In the genomic region with DNA sequence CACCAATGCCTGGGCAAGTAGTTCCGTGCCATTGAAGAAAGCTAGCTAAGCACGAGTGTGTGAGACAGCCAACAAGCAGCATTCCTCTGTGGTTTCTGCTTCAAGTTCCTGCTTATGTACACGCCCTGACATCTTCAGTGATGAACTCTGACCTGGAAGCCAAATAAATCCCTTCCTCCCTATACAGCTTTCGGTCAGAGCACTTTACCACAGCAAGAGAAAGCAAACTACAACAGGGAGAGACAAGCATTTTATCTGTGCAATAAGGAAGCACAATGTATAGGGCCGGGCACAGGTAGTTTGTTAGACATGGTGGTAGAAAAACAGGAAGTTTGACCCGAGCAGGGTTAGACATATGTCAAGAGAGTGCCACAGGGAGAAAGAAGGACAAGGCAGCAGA, we compare ENCODE assay signal across 19 mouse cellular contexts. TPM values are rescaled to one million over a fixed set of nuclear protein-coding genes. Genes with fewer than 3 reads are reported as not detected.
DNase-seq lines count a peak whose midpoint lies in the region; ATAC-seq and TF ChIP-seq lines count a peak whose summit lies in the region.
"Had no signal": no experiment of that assay in that cellular context is flagged by ENCODE, and none has a peak within 500 bp of the region (broad histone marks: within the 10 kb centered on the region; RNA-seq: fewer than 3 reads in every experiment).

No protein-coding gene starts in this region.

- H3K27ac ChIP-seq in liver, postnatal 0 days (ENCODE audit: low read depth): 0 out of 2 replicates have a peak overlapping the region, but pooled peaks have one; percentile 18
- no peak overlapping the region for H3K27ac ChIP-seq in liver, embryonic 11.5 days (ENCODE audit: low read depth, low read length)
- no peak overlapping the region for H3K27ac ChIP-seq in cerebellum, adult 2 months (ENCODE audit: insufficient read depth, low read length)
- H3K27ac ChIP-seq: embryonic facial prominence, embryonic 13.5 days; forebrain, embryonic 12.5 days; heart, embryonic 15.5 days; hindbrain, postnatal 0 days; layer of hippocampus, adult 2 months; neural tube, embryonic 13.5 days had no signal

- no peak for TF ChIP-seq EP300 in liver, postnatal 0 days (IDR thresholded peaks at IDR 0.05; ENCODE audit: low read depth)

- H3K9ac ChIP-seq in liver, postnatal 0 days (replicated peaks): no peak overlapping the region
- H3K9ac ChIP-seq in liver, embryonic 11.5 days (ENCODE audit: low read depth, low read length): no peak overlapping the region
- H3K9ac ChIP-seq: embryonic facial prominence, embryonic 13.5 days; forebrain, embryonic 12.5 days; heart, embryonic 15.5 days; neural tube, embryonic 13.5 days had no signal

- no peak for TF ChIP-seq POLR2A in cerebellum, adult 2 months (IDR thresholded peaks at IDR 0.05; ENCODE audit: borderline replicate concordance, insufficient read depth, low read length)

- H3K4me1 ChIP-seq in liver, postnatal 0 days (ENCODE audit: insufficient read depth): peaks cover 26% of the 10 kb centered on the region
- H3K4me1 ChIP-seq in liver, embryonic 11.5 days (replicated peaks; ENCODE audit: control insufficient read depth, insufficient read depth, low read length): peaks cover 2% of the 10 kb centered on the region; the same call in 1 of the 2 replicates
- no peaks in the 10 kb centered on the region; the same call in 1 of the 2 replicates for H3K4me1 ChIP-seq in cerebellum, adult 2 months (ENCODE audit: control insufficient read depth, insufficient read depth, low read length)

- 0 out of 2 replicates have a peak, but pooled peaks cover 2% of the 10 kb centered on the region for H3K36me3 ChIP-seq in liver, postnatal 0 days (replicated peaks; ENCODE audit: insufficient read depth, low read length)
- no peaks in the 10 kb centered on the region for H3K36me3 ChIP-seq in liver, embryonic 11.5 days (ENCODE audit: control insufficient read depth, insufficient read depth, low read length)
- H3K36me3 ChIP-seq: embryonic facial prominence, embryonic 13.5 days; forebrain, embryonic 12.5 days; heart, embryonic 15.5 days; neural tube, embryonic 13.5 days had no signal

- no peaks in the 10 kb centered on the region for H3K27me3 ChIP-seq in liver, postnatal 0 days (ENCODE audit: insufficient read depth, low read length)
- no peaks in the 10 kb centered on the region for H3K27me3 ChIP-seq in liver, embryonic 11.5 days (replicated peaks; ENCODE audit: control insufficient read depth, insufficient read depth, low read length)
- no peaks in the 10 kb centered on the region for H3K27me3 ChIP-seq in cerebellum, adult 2 months (ENCODE audit: control insufficient read depth, insufficient read depth, low read length)
- H3K27me3 ChIP-seq: CH12.LX; embryonic facial prominence, embryonic 13.5 days; forebrain, embryonic 12.5 days; heart, embryonic 15.5 days; neural tube, embryonic 13.5 days had no signal

- TF ChIP-seq CTCF in liver, postnatal 0 days (IDR thresholded peaks at IDR 0.05; ENCODE audit: low read depth): no peak
- no peak for TF ChIP-seq CTCF in cerebellum, adult 2 months (IDR thresholded peaks at IDR 0.05; ENCODE audit: borderline replicate concordance, insufficient read depth, low read depth, low read length)

- no peak for DNase-seq in liver, postnatal 0 days
- no peak for DNase-seq in liver, embryonic 11.5 days (ENCODE audit: low spot score)
- peak; percentile 24 for DNase-seq in CD4-positive helper T cell, adult 2 months (ENCODE audit: low read depth, low spot score)
- DNase-seq in kidney, postnatal 4 days: no peak
- DNase-seq in cerebellum, adult 2 months: no peak
- no peak for DNase-seq in cerebellum, postnatal 4 days (ENCODE audit: low spot score in 2 of 2)
- DNase-seq: adrenal gland, postnatal 36 days; cerebellum, postnatal 10 days; gastrocnemius, postnatal 14 days; midbrain, embryonic 14.5 days had no signal

- WGBS in liver, postnatal 0 days (ENCODE audit: insufficient replicate concordance): 48% methylated on average over 6 of the region's 6 CpGs
- 45% methylated on average over 6 of the region's 6 CpGs for WGBS in liver, embryonic 11.5 days
- WGBS in cerebellum, adult 2 months: 91% methylated on average over 6 of the region's 6 CpGs

- no peaks in the 10 kb centered on the region for H3K9me3 ChIP-seq in liver, postnatal 0 days (ENCODE audit: low read length)
- no peaks in the 10 kb centered on the region for H3K9me3 ChIP-seq in liver, embryonic 11.5 days (ENCODE audit: control insufficient read depth, low read length)
- H3K9me3 ChIP-seq: embryonic facial prominence, embryonic 13.5 days; forebrain, embryonic 12.5 days; heart, embryonic 15.5 days; neural tube, embryonic 13.5 days had no signal

- H3K4me2 ChIP-seq in liver, postnatal 0 days (ENCODE audit: low read depth, low read length): no peak overlapping the region
- no peak overlapping the region for H3K4me2 ChIP-seq in liver, embryonic 11.5 days
- H3K4me2 ChIP-seq: embryonic facial prominence, embryonic 13.5 days; forebrain, embryonic 12.5 days; heart, embryonic 15.5 days; neural tube, embryonic 13.5 days had no signal

- H3K4me3 ChIP-seq in liver, postnatal 0 days (ENCODE audit: low read depth, low read length): no peak overlapping the region
- no peak overlapping the region for H3K4me3 ChIP-seq in liver, embryonic 11.5 days (ENCODE audit: low read depth, low read length)
- no peak overlapping the region for H3K4me3 ChIP-seq in cerebellum, adult 2 months (replicated peaks; ENCODE audit: insufficient read depth, low read depth, low read length)
- H3K4me3 ChIP-seq: embryonic facial prominence, embryonic 13.5 days; forebrain, embryonic 12.5 days; heart, embryonic 15.5 days; layer of hippocampus, adult 2 months; neural tube, embryonic 13.5 days had no signal

- no peak for ATAC-seq in liver, postnatal 0 days
- ATAC-seq in liver, embryonic 11.5 days (replicated peaks; ENCODE audit: low FRiP score): no peak
- peak; percentile 18 to 52; a peak in 2 of 4 replicates for ATAC-seq in hematopoietic stem cell, adult 5-6 weeks (replicated peaks in 1 of 2; ENCODE audit: insufficient read depth in 1 of 2, low FRiP score in 2 of 2, low TSS enrichment in 1 of 2, low read depth in 1 of 2, poor library complexity in 2 of 2, severe bottlenecking in 2 of 2)
- peak; percentile 62 for ATAC-seq in neutrophil, adult 5-6 weeks (ENCODE audit: extremely low read depth, insufficient number of reproducible peaks, low FRiP score, poor library complexity, severe bottlenecking)
- ATAC-seq: hindbrain, postnatal 0 days had no signal

RNA-seq across cellular contexts. Expression of a gene that starts 6.6 kb away (rescaled TPM):
- polyA plus RNA-seq in liver, postnatal 0 days (2015; fragmentation: Nextera tagmentation; extraction: Ambion mirVana): 17.7 and 18.6 TPM in 2 replicates
- 35.4 and 36.6 TPM in 2 replicates for polyA plus RNA-seq in liver, embryonic 11.5 days (2014; fragmentation: Nextera tagmentation; extraction: Ambion mirVana)
- 84.7 and 96.5 TPM in 2 replicates for total RNA-seq in hematopoietic stem cell, adult 5-6 weeks (2017)
- 116 and 172 TPM in 2 replicates for total RNA-seq in neutrophil, adult 5-6 weeks (2017)
- 31.2 and 33.0 TPM in 2 replicates for polyA plus RNA-seq in cerebellum, adult 2 months (2012; rRNA removed)

RNA-seq across cellular contexts. Expression of a gene that starts 6.8 kb away (rescaled TPM):
- 13.9 and 16.7 TPM in 2 replicates for polyA plus RNA-seq in liver, postnatal 0 days (2015; fragmentation: Nextera tagmentation; extraction: Ambion mirVana)
- polyA plus RNA-seq in liver, embryonic 11.5 days (2014; fragmentation: Nextera tagmentation; extraction: Ambion mirVana): 17.7 and 18.3 TPM in 2 replicates
- total RNA-seq in hematopoietic stem cell, adult 5-6 weeks (2017): 68.4 and 74.2 TPM in 2 replicates
- total RNA-seq in neutrophil, adult 5-6 weeks (2017): 110 and 128 TPM in 2 replicates
- 45.4 and 46.6 TPM in 2 replicates for polyA plus RNA-seq in cerebellum, adult 2 months (2012; rRNA removed)

Comparison
In these comparisons a context has a peak if more than half of its experiments do, and no peak if none do; other contexts are left out.
1. ATAC-seq: peak in hematopoietic stem cell, adult 5-6 weeks (2 of 2) and neutrophil, adult 5-6 weeks (single experiment); none in liver, postnatal 0 days (single experiment) and liver, embryonic 11.5 days (single experiment).